Mouse (Mus musculus) MEL (cell line): Measurements from ENCODE around the gene Eif2b4. TPM values are rescaled to one million over a fixed set of nuclear protein-coding genes. Genes with fewer than 3 reads are reported as not detected.

Source experiments
- DNase-seq: peaks from one replicate; pipeline ENCODE4 v3.0.0; 2011; ENCODE audit warnings: low read depth, low spot score
- H3K27ac ChIP-seq: 2 replicates; pipeline ENCODE4 v1.5.1; 2012; ENCODE audit warnings: low read depth, mild to moderate bottlenecking, control low read depth, low read length, moderate library complexity; ENCODE audit not compliant: control insufficient read depth
- H3K27me3 ChIP-seq, 2 experiments: fragments of 150-350 bp in 1 of 2; sonication (generic) in 1 of 2; 2 replicates each; pipeline ENCODE4 v1.6.1; 2012; ENCODE audit warnings: low read length in 2 of 2, mild to moderate bottlenecking in 2 of 2, improper control_type of control experiment in 1 of 2, moderate library complexity in 1 of 2; ENCODE audit not compliant: insufficient read depth in 2 of 2, control insufficient read depth in 1 of 2
- H3K36me3 ChIP-seq, 2 experiments: 2 replicates each; pipeline ENCODE4 v1.6.1; 2012 to 2014; ENCODE audit warnings: low read length in 2 of 2, improper control_type of control experiment in 1 of 2, inconsistent platforms in 1 of 2, mild to moderate bottlenecking in 1 of 2; ENCODE audit not compliant: insufficient read depth in 2 of 2, control insufficient read depth in 1 of 2
- H3K4me1 ChIP-seq, 2 experiments: fragments of 150-350 bp in 1 of 2; sonication (generic) in 1 of 2; 2 replicates each; pipeline ENCODE4 v1.6.1; 2012; ENCODE audit warnings: low read length in 2 of 2, improper control_type of control experiment in 1 of 2, mild to moderate bottlenecking in 1 of 2; ENCODE audit not compliant: insufficient read depth in 2 of 2, control insufficient read depth in 1 of 2
- H3K4me3 ChIP-seq, 2 experiments: fragments of 150-350 bp in 1 of 2; sonication (generic) in 1 of 2; 2 replicates each; pipeline ENCODE4 v1.5.1; 2012; ENCODE audit warnings: low read depth in 2 of 2, low read length in 2 of 2, mild to moderate bottlenecking in 2 of 2, moderate library complexity in 2 of 2, control low read depth in 1 of 2, improper control_type of control experiment in 1 of 2; ENCODE audit not compliant: control insufficient read depth in 1 of 2, insufficient read depth in 1 of 2
- H3K79me2 ChIP-seq: 2 replicates; pipeline ENCODE4 v1.6.1; 2012; ENCODE audit warnings: mild to moderate bottlenecking, low read length, moderate library complexity; ENCODE audit not compliant: control insufficient read depth, poor library complexity, insufficient read depth
- H3K9ac ChIP-seq: 2 replicates; pipeline ENCODE4 v1.6.1; 2012; ENCODE audit warnings: low read depth, mild to moderate bottlenecking, control low read depth, low read length, moderate library complexity; ENCODE audit not compliant: control insufficient read depth, poor library complexity, severe bottlenecking
- H3K9me3 ChIP-seq: fragments of 150-350 bp; sonication (generic); replicated peaks from 2 replicates; pipeline ENCODE4 v1.6.1; 2012; ENCODE audit warnings: mild to moderate bottlenecking, low read length, improper control_type of control experiment, moderate library complexity; ENCODE audit not compliant: insufficient read depth
- BHLHE40 ChIP-seq: IDR thresholded peaks from 2 replicates; pipeline ENCODE4 v1.6.1; 2012; ENCODE audit warnings: low read depth, mild to moderate bottlenecking, inconsistent platforms, low read length, improper control_type of control experiment, borderline replicate concordance
- CHD1 ChIP-seq: IDR thresholded peaks from 2 replicates; pipeline ENCODE4 v1.6.1; 2012; ENCODE audit warnings: low read depth, mild to moderate bottlenecking, inconsistent platforms, low read length, improper control_type of control experiment
- CTCF ChIP-seq, 3 experiments: IDR thresholded peaks in 2 of 3; conservative IDR thresholded peaks in 1 of 3; 2 replicates each; pipeline ENCODE4 v1.5.1; 2011 to 2012; ENCODE audit warnings: low read length in 3 of 3, low read depth in 2 of 3, mild to moderate bottlenecking in 2 of 3, improper control_type of control experiment in 1 of 3, inconsistent platforms in 1 of 3, mixed read lengths in 1 of 3, moderate library complexity in 1 of 3; ENCODE audit not compliant: control insufficient read depth in 1 of 3, insufficient read depth in 1 of 3, poor library complexity in 1 of 3, severe bottlenecking in 1 of 3
- E2F4 ChIP-seq: IDR thresholded peaks from 2 replicates; pipeline ENCODE4 v1.6.1; 2011; ENCODE audit warnings: low read depth, low read length, improper control_type of control experiment, borderline replicate concordance
- ELF1 ChIP-seq: IDR thresholded peaks from 2 replicates; pipeline ENCODE4 v1.6.1; 2014; ENCODE audit warnings: low read depth, mild to moderate bottlenecking, inconsistent platforms, low read length, improper control_type of control experiment, moderate library complexity
- ETS1 ChIP-seq: IDR thresholded peaks from 2 replicates; pipeline ENCODE4 v1.6.1; 2012; ENCODE audit warnings: low read depth, mild to moderate bottlenecking, inconsistent platforms, low read length, improper control_type of control experiment, moderate library complexity
- KAT2A ChIP-seq: conservative IDR thresholded peaks from 2 replicates; pipeline ENCODE4 v1.6.1; 2012; ENCODE audit warnings: low read depth, low read length, improper control_type of control experiment, inconsistent platforms
- MAFK ChIP-seq: IDR thresholded peaks from 2 replicates; pipeline ENCODE4 v1.6.1; 2011; ENCODE audit warnings: low read depth, mild to moderate bottlenecking, low read length, improper control_type of control experiment, borderline replicate concordance
- MAZ ChIP-seq: IDR thresholded peaks from 2 replicates; pipeline ENCODE4 v1.6.1; 2012; ENCODE audit warnings: low read depth, mild to moderate bottlenecking, inconsistent platforms, low read length, improper control_type of control experiment
- MEF2A ChIP-seq: IDR thresholded peaks from 2 replicates; pipeline ENCODE4 v1.6.1; 2014; ENCODE audit warnings: low read depth, mild to moderate bottlenecking, inconsistent platforms, low read length, improper control_type of control experiment; ENCODE audit not compliant: poor library complexity, insufficient replicate concordance, severe bottlenecking; ENCODE audit errors: extremely low read depth
- MXI1 ChIP-seq: IDR thresholded peaks from 2 replicates; pipeline ENCODE4 v1.6.1; 2011; ENCODE audit warnings: mild to moderate bottlenecking, low read depth, low read length, improper control_type of control experiment
- NELFE ChIP-seq: IDR thresholded peaks from 2 replicates; pipeline ENCODE4 v1.6.1; 2011; ENCODE audit warnings: low read depth, low read length, improper control_type of control experiment
- POLR2A ChIP-seq, 2 experiments: IDR thresholded peaks; 2 replicates each; pipeline ENCODE4 v1.6.1; 2011 to 2012; ENCODE audit warnings: low read length in 2 of 2, mild to moderate bottlenecking in 2 of 2, control low read depth in 1 of 2, improper control_type of control experiment in 1 of 2, low read depth in 1 of 2, moderate library complexity in 1 of 2; ENCODE audit not compliant: control insufficient read depth in 1 of 2, insufficient read depth in 1 of 2, poor library complexity in 1 of 2
- POLR2AphosphoS5 ChIP-seq: IDR thresholded peaks from 2 replicates; pipeline ENCODE4 v1.6.1; 2012; ENCODE audit warnings: low read depth, borderline replicate concordance, mild to moderate bottlenecking, inconsistent platforms, low read length, moderate library complexity, mixed read lengths
- RCOR1 ChIP-seq: IDR thresholded peaks from 2 replicates; pipeline ENCODE4 v1.6.1; 2012; ENCODE audit warnings: low read depth, mild to moderate bottlenecking, inconsistent platforms, low read length, improper control_type of control experiment
- SIN3A ChIP-seq: IDR thresholded peaks from 2 replicates; pipeline ENCODE4 v1.6.1; 2012; ENCODE audit warnings: low read length, improper control_type of control experiment, inconsistent platforms
- SMC3 ChIP-seq: IDR thresholded peaks from 2 replicates; pipeline ENCODE4 v1.6.1; 2011; ENCODE audit warnings: low read depth, low read length, improper control_type of control experiment
- TCF12 ChIP-seq: IDR thresholded peaks from 2 replicates; pipeline ENCODE4 v1.6.1; 2014; ENCODE audit warnings: low read depth, mild to moderate bottlenecking, inconsistent platforms, low read length, improper control_type of control experiment, moderate library complexity
- USF1 ChIP-seq: IDR thresholded peaks from 2 replicates; pipeline ENCODE4 v1.6.1; 2014; ENCODE audit warnings: low read depth, mild to moderate bottlenecking, inconsistent platforms, low read length, improper control_type of control experiment, moderate library complexity
- ZMIZ1 ChIP-seq: IDR thresholded peaks from 2 replicates; pipeline ENCODE4 v1.6.1; 2012; ENCODE audit warnings: low read depth, mild to moderate bottlenecking, inconsistent platforms, low read length, improper control_type of control experiment, moderate library complexity
- ZNF384 ChIP-seq: IDR thresholded peaks from 2 replicates; pipeline ENCODE4 v1.6.1; 2012; ENCODE audit warnings: low read depth, mild to moderate bottlenecking, inconsistent platforms, low read length, improper control_type of control experiment
- polyA plus RNA-seq, 2 experiments: library from polyadenylated mRNA; stranded (reverse) in 1 of 2; unstranded in 1 of 2; fragments of >175 nt in 1 of 2; fragments of >200 nt in 1 of 2; gene quantifications; 2 replicates each; pipeline versions ENCODE4 v1.2.1 to v1.2.4; 2012; ENCODE audit warnings: low replicate concordance in 2 of 2, low read depth in 1 of 2; ENCODE audit not compliant: insufficient read length in 2 of 2, insufficient read depth in 1 of 2, missing spikeins in 1 of 2
- total RNA-seq: library from RNA; depleted of rRNA; stranded (reverse); fragments of 300-350 nt; gene quantifications from 2 replicates; pipeline ENCODE4 v1.2.3, GENCODE M21; 2012

Gene Eif2b4
- total and polyA plus RNA-seq, 3 experiments = 151 to 282 TPM; not detected in 1

- TF ChIP-seq CHD1 (no peak), SMC3 (no peak), ZNF384 (peak; percentile 89), MEF2A (no peak), MXI1 (no peak; the same call in 1 of the 2 replicates), ETS1 (peak; percentile 69), POLR2AphosphoS5 (no peak), E2F4 (no peak), BHLHE40 (no peak), USF1 (no peak; the same call in 1 of the 2 replicates), KAT2A (no peak), ELF1 (no peak), ZMIZ1 (no peak), MAZ (no peak), RCOR1 (no peak), SIN3A (peak; percentile 58)
These were observed 9.6 kb downstream of the Eif2b4 start (continued) for GRCm38 (mm10) chr5:31183678-31184077.

GRCm38 (mm10) chr5:31181183-31181770 lies 12.0 kb downstream of the Eif2b4 start:
- DNase-seq = no peak
- Histone ChIP-seq H3K9me3 (no peaks in the 10 kb centered on the region), H3K27me3 (no peaks in the 10 kb centered on the region), H3K4me3 (peak overlapping the region in 1 of 2 experiments; percentile 85; a peak in 2 of 4 replicates), H3K9ac (no peak overlapping the region; the same call in 1 of the 2 replicates), H3K4me1 (peaks cover 19 to 27% of the 10 kb centered on the region in 2 experiments), H3K36me3 (peaks cover 2 to 38% of the 10 kb centered on the region in 2 experiments; a peak in 3 of 4 replicates), H3K27ac (no peak overlapping the region), H3K79me2 (peaks cover 33% of the 10 kb centered on the region)
- TF ChIP-seq MXI1 = no peak
- TF ChIP-seq NELFE = no peak
- no peak for TF ChIP-seq ZMIZ1
- no peak for TF ChIP-seq E2F4
- TF ChIP-seq POLR2A (IDR thresholded peaks at IDR 0.05; ENCODE audit: control insufficient read depth in 1 of 2, insufficient read depth in 1 of 2, low read depth in 1 of 2, low read length in 2 of 2, poor library complexity in 1 of 2) = no peak
- TF ChIP-seq MAFK = no peak
- TF ChIP-seq SMC3 = no peak
- TF ChIP-seq ETS1 = no peak
- no peak for TF ChIP-seq CTCF (IDR thresholded peaks at IDR 0.05 in 2 of 3, conservative IDR thresholded peaks at IDR 0.05 in 1 of 3; ENCODE audit: control insufficient read depth in 1 of 3, insufficient read depth in 1 of 3, low read depth in 2 of 3, low read length in 3 of 3, poor library complexity in 1 of 3, severe bottlenecking in 1 of 3)
- no peak for TF ChIP-seq TCF12
